Mouse (Mus musculus): ENCODE data around the gene Tbx10. TPM values are rescaled to one million over a fixed set of nuclear protein-coding genes. Genes with fewer than 3 reads are reported as not detected.
A peak's percentile ranks its signal among the peaks of the same experiment; 100 is the strongest.
"Not testable (repeated sequence)": the region's sequence is repeated elsewhere in the genome, so short reads cannot be mapped to it uniquely, and the experiment has no call there.

The Tbx10 gene
- total and polyA plus RNA-seq, 2 experiments from 2014 or later, result not detected

GRCm38 (mm10) chr19:4042124-4042523 lies 49.6 kb downstream of the Tbx10 start:
- TF ChIP-seq CTCF (IDR thresholded peaks at IDR 0.05), result no peak
- DNase-seq (ENCODE audit: low spot score), result no peak
- Histone ChIP-seq H3K27me3 (ENCODE audit: insufficient read depth, low read length) (no peaks in the 10 kb centered on the region), H3K9ac (replicated peaks; ENCODE audit: low read length, poor library complexity, severe bottlenecking) (no peak overlapping the region), H3K27ac (ENCODE audit: low read depth, low read length) (no peak overlapping the region), H3K4me3 (ENCODE audit: low read depth, low read length) (no peak overlapping the region), H3K9me3 (ENCODE audit: low read length) (no peaks in the 10 kb centered on the region), H3K4me2 (ENCODE audit: low read depth, low read length, poor library complexity, severe bottlenecking) (no peak overlapping the region), H3K4me1 (ENCODE audit: insufficient read depth, low read length) (0 out of 2 replicates have a peak, but pooled peaks cover 4% of the 10 kb centered on the region), H3K36me3 (ENCODE audit: insufficient read depth, low read length) (no peaks in the 10 kb centered on the region)
- WGBS, result 75% methylated on average over 14 of the region's 14 CpGs
- ATAC-seq (ENCODE audit: low FRiP score), result no peak

GRCm38 (mm10) chr19:4044109-4044508 lies 51.6 kb downstream of the Tbx10 start:
- 89% methylated on average over 5 of the region's 5 CpGs for WGBS
- H3K27me3 ChIP-seq (ENCODE audit: insufficient read depth, low read length), result not testable (repeated sequence)

DNA sequence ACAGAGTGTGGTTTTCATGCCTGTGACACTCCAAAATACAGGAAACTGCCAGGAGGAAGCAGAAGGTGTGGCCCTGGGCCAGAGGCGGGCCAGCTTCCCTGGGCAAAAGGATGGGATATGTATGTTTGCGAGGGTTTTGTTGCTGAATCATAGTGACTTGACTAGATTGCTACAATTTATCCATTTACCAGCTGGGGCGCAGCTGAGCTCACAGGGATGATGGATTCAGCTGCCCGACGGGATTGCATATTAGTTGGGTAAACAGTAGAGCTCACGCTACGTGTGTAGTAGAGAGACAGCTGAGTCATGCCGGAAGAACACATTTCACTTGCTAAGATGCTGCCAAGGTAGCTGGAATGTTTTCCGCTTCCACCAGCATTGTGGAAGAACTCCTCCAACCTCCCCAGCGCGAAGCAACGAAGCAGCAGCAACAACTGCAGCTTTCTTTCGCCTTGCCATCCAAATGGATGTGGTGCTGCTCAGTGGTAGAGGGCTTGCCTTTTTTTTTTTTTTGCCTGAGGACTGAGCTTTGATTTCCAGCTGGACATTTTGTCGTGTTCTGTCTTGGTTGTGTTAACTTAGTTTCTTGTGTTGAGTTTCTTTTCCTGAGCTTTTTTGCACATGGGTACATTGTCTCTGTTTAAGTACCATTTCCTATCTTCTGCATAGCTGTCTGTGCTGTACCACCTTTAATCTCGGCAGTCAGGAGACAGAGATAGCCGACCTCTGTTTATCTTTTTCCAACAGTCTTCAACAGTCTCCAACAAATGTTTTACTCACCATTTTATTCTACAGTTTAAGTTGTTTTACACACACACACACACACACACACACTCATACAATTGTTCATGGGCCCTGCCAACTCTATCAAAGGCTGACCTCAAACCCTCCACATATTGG lies 53.7 kb downstream of the Tbx10 start, which contains the start of gene Gstp2:
Gene Gstp2, minus strand, starts transcription at position 58 of the 900 bp plus-strand sequence.
- DNase-seq (ENCODE audit: low spot score) (peak; percentile 80), ATAC-seq (ENCODE audit: low FRiP score) (peak; percentile 34; the same call in 1 of the 2 replicates)
- no peak within 1 kb of the TSS for H3K9ac ChIP-seq (replicated peaks; ENCODE audit: low read length, poor library complexity, severe bottlenecking)
- no peaks in the 10 kb centered on the region for H3K27me3 ChIP-seq (ENCODE audit: insufficient read depth, low read length)
- 54% methylated on average over 16 of the region's 16 CpGs for WGBS
- H3K36me3 ChIP-seq (ENCODE audit: insufficient read depth, low read length), result no peaks in the 10 kb centered on the region
- no peak within 1 kb of the TSS for H3K4me3 ChIP-seq (ENCODE audit: low read depth, low read length)
- H3K4me1 ChIP-seq (ENCODE audit: insufficient read depth, low read length), result no peaks in the 10 kb centered on the region
- peak within 1 kb of the TSS; percentile 15; the same call in 1 of the 2 replicates for H3K4me2 ChIP-seq (ENCODE audit: low read depth, low read length, poor library complexity, severe bottlenecking)
- peak; percentile 65 for TF ChIP-seq CTCF (IDR thresholded peaks at IDR 0.05)
- H3K27ac ChIP-seq (ENCODE audit: low read depth, low read length), result no peak within 1 kb of the TSS
- no peaks in the 10 kb centered on the region for H3K9me3 ChIP-seq (ENCODE audit: low read length)

More at GRCm38 (mm10) chr19:4044109-4044508, 51.6 kb downstream of the Tbx10 start:
- H3K27ac ChIP-seq (ENCODE audit: low read depth, low read length); H3K9ac ChIP-seq (replicated peaks; ENCODE audit: low read length, poor library complexity, severe bottlenecking); H3K4me1 ChIP-seq (ENCODE audit: insufficient read depth, low read length); ATAC-seq (ENCODE audit: low FRiP score); H3K4me3 ChIP-seq (ENCODE audit: low read depth, low read length); H3K36me3 ChIP-seq (ENCODE audit: insufficient read depth, low read length); H3K9me3 ChIP-seq (ENCODE audit: low read length); DNase-seq (ENCODE audit: low spot score); H3K4me2 ChIP-seq (ENCODE audit: low read depth, low read length, poor library complexity, severe bottlenecking): not testable (repeated sequence)

GRCm38 (mm10) chr19:4046866-4047254 lies 54.3 kb downstream of the Tbx10 start:
- 82% methylated on average over 8 of the region's 8 CpGs for WGBS
- H3K27ac ChIP-seq (ENCODE audit: low read depth, low read length), result no peak overlapping the region
- ATAC-seq (ENCODE audit: low FRiP score) (no peak), DNase-seq (ENCODE audit: low spot score) (no peak)
- no peak overlapping the region for H3K9ac ChIP-seq (replicated peaks; ENCODE audit: low read length, poor library complexity, severe bottlenecking)
- H3K27me3 ChIP-seq (ENCODE audit: insufficient read depth, low read length), result no peaks in the 10 kb centered on the region
- H3K4me1 ChIP-seq (ENCODE audit: insufficient read depth, low read length), result no peaks in the 10 kb centered on the region
- H3K4me3 ChIP-seq (ENCODE audit: low read depth, low read length), result no peak overlapping the region
- no peaks in the 10 kb centered on the region for H3K9me3 ChIP-seq (ENCODE audit: low read length)
- TF ChIP-seq CTCF (IDR thresholded peaks at IDR 0.05), result no peak
- no peaks in the 10 kb centered on the region for H3K36me3 ChIP-seq (ENCODE audit: insufficient read depth, low read length)
- no peak overlapping the region for H3K4me2 ChIP-seq (ENCODE audit: low read depth, low read length, poor library complexity, severe bottlenecking)

DNA sequence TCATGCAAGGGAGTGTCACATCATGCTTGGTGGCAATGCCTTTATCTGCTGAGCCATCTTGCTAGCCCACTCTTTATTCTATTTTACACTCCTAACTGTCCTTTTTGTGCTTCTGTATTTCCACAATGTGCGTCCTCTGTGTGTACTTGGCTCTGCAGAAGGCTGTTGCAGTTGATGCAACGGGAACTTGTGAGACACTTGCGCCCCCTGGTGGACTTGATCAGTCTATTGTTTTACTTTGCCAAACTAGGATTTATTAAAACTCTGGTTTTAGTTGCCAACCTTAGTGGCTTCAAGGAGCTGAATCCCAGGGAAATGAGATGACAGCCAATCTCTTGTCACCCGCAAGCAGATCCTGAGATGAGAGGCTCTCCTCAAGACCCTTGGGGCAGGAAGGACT lies 55.3 kb downstream of the Tbx10 start:
- no peak overlapping the region for H3K27ac ChIP-seq (ENCODE audit: low read depth, low read length)

DNA sequence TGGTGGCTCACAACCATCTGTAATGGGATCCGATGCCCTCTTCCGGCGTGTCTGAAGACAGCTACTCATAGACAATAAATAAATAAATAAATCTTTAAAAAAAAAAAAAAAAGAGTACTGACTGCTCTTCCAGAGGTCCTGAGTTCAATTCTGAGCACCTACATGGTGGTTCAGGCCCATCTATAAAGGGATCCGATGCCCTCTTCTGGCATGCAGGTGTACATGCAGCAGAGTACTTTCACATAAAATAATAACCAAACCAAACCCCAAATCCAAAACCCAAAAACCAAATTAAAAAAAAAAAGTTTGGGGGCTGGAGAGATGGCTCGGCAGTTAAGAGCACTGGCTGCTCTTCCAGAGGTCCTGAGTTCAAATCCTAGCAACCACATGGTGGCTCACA lies 56.5 kb downstream of the Tbx10 start:
- not testable (repeated sequence) for H3K4me2 ChIP-seq (ENCODE audit: low read depth, low read length, poor library complexity, severe bottlenecking); DNase-seq (ENCODE audit: low spot score); H3K4me3 ChIP-seq (ENCODE audit: low read depth, low read length); ATAC-seq (ENCODE audit: low FRiP score); H3K27ac ChIP-seq (ENCODE audit: low read depth, low read length); H3K4me1 ChIP-seq (ENCODE audit: insufficient read depth, low read length); H3K9ac ChIP-seq (replicated peaks; ENCODE audit: low read length, poor library complexity, severe bottlenecking); H3K36me3 ChIP-seq (ENCODE audit: insufficient read depth, low read length); H3K27me3 ChIP-seq (ENCODE audit: insufficient read depth, low read length); H3K9me3 ChIP-seq (ENCODE audit: low read length)
- 91% methylated on average over 5 of the region's 5 CpGs for WGBS

More for the DNA sequence above, 55.3 kb downstream of the Tbx10 start:
- peak; percentile 85 for DNase-seq (ENCODE audit: low spot score)
- Histone ChIP-seq H3K4me1 (ENCODE audit: insufficient read depth, low read length) (no peaks in the 10 kb centered on the region), H3K9ac (replicated peaks; ENCODE audit: low read length, poor library complexity, severe bottlenecking) (no peak overlapping the region), H3K4me2 (ENCODE audit: low read depth, low read length, poor library complexity, severe bottlenecking) (no peak overlapping the region), H3K36me3 (ENCODE audit: insufficient read depth, low read length) (no peaks in the 10 kb centered on the region), H3K27me3 (ENCODE audit: insufficient read depth, low read length) (no peaks in the 10 kb centered on the region), H3K9me3 (ENCODE audit: low read length) (no peaks in the 10 kb centered on the region), H3K4me3 (ENCODE audit: low read depth, low read length) (no peak overlapping the region)
- WGBS, result 11% methylated on average over 4 of the region's 4 CpGs
- ATAC-seq (ENCODE audit: low FRiP score), result no peak
- TF ChIP-seq CTCF (IDR thresholded peaks at IDR 0.05), result peak; percentile 83

Other genes with a start within 250 kb of the Tbx10 start
Only the 30 nearest of the 32 such genes appear.
- 62.7 and 69.1 TPM in 2 replicates for gene Chka, start 141.0 kb upstream of the Tbx10 start, total RNA-seq (2014; rRNA removed)
- gene Chka, start 141.0 kb upstream of the Tbx10 start, polyA plus RNA-seq (2015; fragmentation: Nextera tagmentation; extraction: Ambion mirVana), result 49.6 and 56.3 TPM in 2 replicates
- gene Tcirg1, start 85.6 kb upstream of the Tbx10 start, total RNA-seq (2014; rRNA removed), result 26.0 and 37.5 TPM in 2 replicates
- gene Tcirg1, start 85.6 kb upstream of the Tbx10 start, polyA plus RNA-seq (2015; fragmentation: Nextera tagmentation; extraction: Ambion mirVana), result 13.2 and 14.1 TPM in 2 replicates
- gene Ndufs8, start 80.0 kb upstream of the Tbx10 start, total RNA-seq (2014; rRNA removed), result 165 and 197 TPM in 2 replicates
- 292 and 333 TPM in 2 replicates for gene Ndufs8, start 80.0 kb upstream of the Tbx10 start, polyA plus RNA-seq (2015; fragmentation: Nextera tagmentation; extraction: Ambion mirVana)
- gene Aldh3b1, start 62.9 kb upstream of the Tbx10 start, total RNA-seq (2014; rRNA removed), result 1.3 and 3.7 TPM in 2 replicates
- gene Aldh3b1, start 62.9 kb upstream of the Tbx10 start, polyA plus RNA-seq (2015; fragmentation: Nextera tagmentation; extraction: Ambion mirVana), result 2.1 and 2.8 TPM in 2 replicates
- 13.0 and 23.2 TPM in 2 replicates for gene Unc93b1, start 57.6 kb upstream of the Tbx10 start, total RNA-seq (2014; rRNA removed)
- 11.2 and 12.4 TPM in 2 replicates for gene Unc93b1, start 57.6 kb upstream of the Tbx10 start, polyA plus RNA-seq (2015; fragmentation: Nextera tagmentation; extraction: Ambion mirVana)
- not detected in 2 replicates for gene Aldh3b3, start 34.1 kb upstream of the Tbx10 start, total RNA-seq (2014; rRNA removed)
- not detected in 2 replicates for gene Aldh3b3, start 34.1 kb upstream of the Tbx10 start, polyA plus RNA-seq (2015; fragmentation: Nextera tagmentation; extraction: Ambion mirVana)
- gene Aldh3b2, start 20.4 kb upstream of the Tbx10 start, total RNA-seq (2014; rRNA removed), result 2.4 and 2.8 TPM in 2 replicates
- 2.6 TPM in 2 replicates for gene Aldh3b2, start 20.4 kb upstream of the Tbx10 start, polyA plus RNA-seq (2015; fragmentation: Nextera tagmentation; extraction: Ambion mirVana)
- 2.5 and 3.0 TPM in 2 replicates for gene Acy3, start 6.2 kb upstream of the Tbx10 start, total RNA-seq (2014; rRNA removed)
- 2.6 and 3.5 TPM in 2 replicates for gene Acy3, start 6.2 kb upstream of the Tbx10 start, polyA plus RNA-seq (2015; fragmentation: Nextera tagmentation; extraction: Ambion mirVana)
- 18.5 and 22.1 TPM in 2 replicates for gene Nudt8, start 7.8 kb downstream of the Tbx10 start, total RNA-seq (2014; rRNA removed)
- gene Nudt8, start 7.8 kb downstream of the Tbx10 start, polyA plus RNA-seq (2015; fragmentation: Nextera tagmentation; extraction: Ambion mirVana), result 26.2 and 33.2 TPM in 2 replicates
- 3.5 and 4.0 TPM in 2 replicates for gene Gm49405, start 7.9 kb downstream of the Tbx10 start, total RNA-seq (2014; rRNA removed)
- gene Gm49405, start 7.9 kb downstream of the Tbx10 start, polyA plus RNA-seq (2015; fragmentation: Nextera tagmentation; extraction: Ambion mirVana), result 2.7 and 3.0 TPM in 2 replicates
- 8.8 and 13.4 TPM in 2 replicates for gene Doc2g, start 10.6 kb downstream of the Tbx10 start, total RNA-seq (2014; rRNA removed)
- gene Doc2g, start 10.6 kb downstream of the Tbx10 start, polyA plus RNA-seq (2015; fragmentation: Nextera tagmentation; extraction: Ambion mirVana), result 5.4 and 5.5 TPM in 2 replicates
- 137 and 237 TPM in 2 replicates for gene Ndufv1, start 20.1 kb downstream of the Tbx10 start, total RNA-seq (2014; rRNA removed)
- gene Ndufv1, start 20.1 kb downstream of the Tbx10 start, polyA plus RNA-seq (2015; fragmentation: Nextera tagmentation; extraction: Ambion mirVana), result 271 and 281 TPM in 2 replicates
- gene Gstp1, start 45.2 kb downstream of the Tbx10 start, total RNA-seq (2014; rRNA removed), result 268 and 350 TPM in 2 replicates
- gene Gstp1, start 45.2 kb downstream of the Tbx10 start, polyA plus RNA-seq (2015; fragmentation: Nextera tagmentation; extraction: Ambion mirVana), result 665 and 685 TPM in 2 replicates
- gene Gstp2, start 53.3 kb downstream of the Tbx10 start, total RNA-seq (2014; rRNA removed), result 3.6 TPM in 1 of 2 replicates, not detected in the other
- 2.4 and 4.1 TPM in 2 replicates for gene Gstp2, start 53.3 kb downstream of the Tbx10 start, polyA plus RNA-seq (2015; fragmentation: Nextera tagmentation; extraction: Ambion mirVana)
- not detected in 2 replicates for gene Gstp3, start 66.8 kb downstream of the Tbx10 start, total RNA-seq (2014; rRNA removed)
- gene Gstp3, start 66.8 kb downstream of the Tbx10 start, polyA plus RNA-seq (2015; fragmentation: Nextera tagmentation; extraction: Ambion mirVana), result not detected in 2 replicates
- gene Cabp2, start 88.8 kb downstream of the Tbx10 start, total RNA-seq (2014; rRNA removed), result not detected in 2 replicates
- gene Cabp2, start 88.8 kb downstream of the Tbx10 start, polyA plus RNA-seq (2015; fragmentation: Nextera tagmentation; extraction: Ambion mirVana), result not detected in 2 replicates
- 37.4 and 45.6 TPM in 2 replicates for gene Cdk2ap2, start 104.4 kb downstream of the Tbx10 start, total RNA-seq (2014; rRNA removed)
- gene Cdk2ap2, start 104.4 kb downstream of the Tbx10 start, polyA plus RNA-seq (2015; fragmentation: Nextera tagmentation; extraction: Ambion mirVana), result 60.5 and 64.2 TPM in 2 replicates
- 162 and 187 TPM in 2 replicates for gene Pitpnm1, start 107.2 kb downstream of the Tbx10 start, total RNA-seq (2014; rRNA removed)
- 127 and 134 TPM in 2 replicates for gene Pitpnm1, start 107.2 kb downstream of the Tbx10 start, polyA plus RNA-seq (2015; fragmentation: Nextera tagmentation; extraction: Ambion mirVana)
- 29.8 and 49.9 TPM in 2 replicates for gene Aip, start 133.1 kb downstream of the Tbx10 start, total RNA-seq (2014; rRNA removed)
- gene Aip, start 133.1 kb downstream of the Tbx10 start, polyA plus RNA-seq (2015; fragmentation: Nextera tagmentation; extraction: Ambion mirVana), result 87.7 and 97.6 TPM in 2 replicates
- gene Gpr152, start 147.0 kb downstream of the Tbx10 start, total RNA-seq (2014; rRNA removed), result 0.16 TPM in 1 of 2 replicates, not detected in the other
- not detected in 2 replicates for gene Gpr152, start 147.0 kb downstream of the Tbx10 start, polyA plus RNA-seq (2015; fragmentation: Nextera tagmentation; extraction: Ambion mirVana)
- not detected in 2 replicates for gene Cabp4, start 151.3 kb downstream of the Tbx10 start, total RNA-seq (2014; rRNA removed)
- gene Cabp4, start 151.3 kb downstream of the Tbx10 start, polyA plus RNA-seq (2015; fragmentation: Nextera tagmentation; extraction: Ambion mirVana), result 0.20 and 0.36 TPM in 2 replicates
- gene Coro1b, start 155.9 kb downstream of the Tbx10 start, total RNA-seq (2014; rRNA removed), result 96.1 and 116 TPM in 2 replicates
- 95.2 and 104 TPM in 2 replicates for gene Coro1b, start 155.9 kb downstream of the Tbx10 start, polyA plus RNA-seq (2015; fragmentation: Nextera tagmentation; extraction: Ambion mirVana)
- gene Ptprcap, start 160.9 kb downstream of the Tbx10 start, total RNA-seq (2014; rRNA removed), result 0.38 TPM in 1 of 2 replicates, not detected in the other
- gene Ptprcap, start 160.9 kb downstream of the Tbx10 start, polyA plus RNA-seq (2015; fragmentation: Nextera tagmentation; extraction: Ambion mirVana), result 0.28 TPM in 1 of 2 replicates, not detected in the other
- 23.5 and 25.2 TPM in 2 replicates for gene Rps6kb2, start 170.6 kb downstream of the Tbx10 start, total RNA-seq (2014; rRNA removed)
- 58.2 and 62.8 TPM in 2 replicates for gene Rps6kb2, start 170.6 kb downstream of the Tbx10 start, polyA plus RNA-seq (2015; fragmentation: Nextera tagmentation; extraction: Ambion mirVana)
- gene Carns1, start 182.7 kb downstream of the Tbx10 start, total RNA-seq (2014; rRNA removed), result 4.4 and 6.6 TPM in 2 replicates
- gene Carns1, start 182.7 kb downstream of the Tbx10 start, polyA plus RNA-seq (2015; fragmentation: Nextera tagmentation; extraction: Ambion mirVana), result 6.7 and 6.9 TPM in 2 replicates
- gene Tbc1d10c, start 198.5 kb downstream of the Tbx10 start, total RNA-seq (2014; rRNA removed), result 0.49 and 1.9 TPM in 2 replicates
- 1.2 and 1.6 TPM in 2 replicates for gene Tbc1d10c, start 198.5 kb downstream of the Tbx10 start, polyA plus RNA-seq (2015; fragmentation: Nextera tagmentation; extraction: Ambion mirVana)
- gene Ppp1ca, start 199.3 kb downstream of the Tbx10 start, total RNA-seq (2014; rRNA removed), result 535 and 592 TPM in 2 replicates
- 510 and 531 TPM in 2 replicates for gene Ppp1ca, start 199.3 kb downstream of the Tbx10 start, polyA plus RNA-seq (2015; fragmentation: Nextera tagmentation; extraction: Ambion mirVana)
- 18.0 and 22.8 TPM in 2 replicates for gene Rad9a, start 208.9 kb downstream of the Tbx10 start, total RNA-seq (2014; rRNA removed)
- gene Rad9a, start 208.9 kb downstream of the Tbx10 start, polyA plus RNA-seq (2015; fragmentation: Nextera tagmentation; extraction: Ambion mirVana), result 14.7 and 17.0 TPM in 2 replicates
- 0.99 and 1.2 TPM in 2 replicates for gene Clcf1, start 221.5 kb downstream of the Tbx10 start, total RNA-seq (2014; rRNA removed)
- gene Clcf1, start 221.5 kb downstream of the Tbx10 start, polyA plus RNA-seq (2015; fragmentation: Nextera tagmentation; extraction: Ambion mirVana), result 0.28 and 0.44 TPM in 2 replicates
- not detected in 2 replicates for gene AC109138.7, start 221.6 kb downstream of the Tbx10 start, total RNA-seq (2014; rRNA removed)
- not detected in 2 replicates for gene AC109138.7, start 221.6 kb downstream of the Tbx10 start, polyA plus RNA-seq (2015; fragmentation: Nextera tagmentation; extraction: Ambion mirVana)